Mouse (Mus musculus): ENCODE data around the gene Paqr7.

DNA sequence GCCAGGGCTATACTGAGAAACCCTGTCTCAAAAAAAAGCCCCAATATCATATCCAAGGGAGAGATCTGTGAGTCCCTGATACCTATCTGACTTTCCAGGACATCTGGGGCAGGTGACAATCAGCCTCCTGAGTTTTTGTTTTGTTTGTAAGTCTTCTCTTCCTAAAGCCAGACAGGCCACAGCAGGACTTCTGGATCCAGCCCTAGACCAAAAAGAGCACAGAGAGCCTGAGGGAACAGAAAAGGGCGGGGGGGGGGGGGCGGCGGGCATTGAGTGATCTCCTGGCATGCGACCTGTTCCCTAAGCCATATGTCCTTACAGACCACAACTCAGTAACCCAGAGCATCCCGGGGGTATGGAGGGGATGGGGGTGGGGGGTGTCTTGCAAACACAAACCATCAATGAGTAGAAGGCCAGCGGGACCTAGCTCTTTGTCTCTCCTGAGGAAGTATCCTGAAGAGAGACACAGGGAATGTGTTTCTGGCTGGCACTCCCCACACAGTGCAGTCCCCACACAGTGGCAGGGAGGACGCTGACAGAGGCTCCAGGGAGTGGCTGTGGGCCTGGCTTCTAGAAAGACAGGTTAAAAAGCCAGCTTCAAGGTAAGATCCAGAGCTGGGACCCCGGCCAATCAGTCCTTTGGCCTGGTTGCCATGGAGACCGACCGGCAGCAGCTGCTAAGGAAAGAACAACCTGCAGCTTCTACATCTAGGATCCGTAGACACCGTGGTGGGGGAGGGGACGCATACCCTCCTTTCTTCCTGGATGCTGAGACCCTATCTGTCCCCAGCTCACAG, 46.7 kb upstream of the Paqr7 start:
- TF ChIP-seq GATA1 (IDR thresholded peaks at IDR 0.05; ENCODE audit: low read length) (no peak), TAL1 (IDR thresholded peaks at IDR 0.05; ENCODE audit: low read length) (no peak)

Data from erythroblast, embryonic 14.5 days (primary cell).